ENCODE assay signal across 8 mouse cellular contexts in the genomic region with DNA sequence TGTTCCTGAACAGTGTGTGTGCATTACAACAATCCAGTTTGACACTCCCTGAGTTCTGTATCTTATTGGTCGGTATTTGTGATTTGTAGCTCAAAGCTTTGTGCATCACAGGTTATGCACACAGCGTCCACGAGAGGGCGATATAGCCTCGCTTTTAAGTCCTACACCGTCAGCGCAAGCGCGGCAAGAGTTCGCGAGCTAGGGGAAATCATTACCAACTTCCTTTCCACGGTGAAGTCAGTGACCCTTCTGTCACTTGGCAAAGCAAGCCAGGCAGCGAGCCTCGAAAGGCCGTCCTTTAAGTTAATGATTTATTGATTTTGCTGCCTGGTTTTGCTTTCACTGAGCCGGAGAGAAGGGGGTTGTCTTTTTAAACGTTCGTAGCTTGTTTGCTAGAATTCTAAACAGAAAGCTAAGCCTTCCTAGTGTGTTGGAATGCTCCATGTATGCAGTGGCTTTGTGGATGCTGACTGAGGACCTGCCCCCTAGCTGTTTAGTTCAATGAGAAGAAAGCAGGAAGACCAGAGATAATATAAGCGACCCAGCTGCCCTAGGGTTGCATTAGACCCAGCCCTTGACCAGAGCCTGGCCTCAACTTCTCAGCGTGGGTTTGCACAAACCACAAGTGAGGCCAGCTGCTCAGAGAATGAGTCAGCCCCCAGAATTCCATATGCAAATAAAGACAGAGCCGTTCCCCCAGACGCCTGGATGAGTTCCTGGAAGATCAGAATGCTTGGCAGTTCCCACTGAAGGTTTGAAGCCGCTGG.
DNase-seq lines count a peak whose midpoint lies in the region; ATAC-seq lines count a peak whose summit lies in the region.

No protein-coding gene starts in this region.

- H3K9me3 ChIP-seq in hindbrain, embryonic 12.5 days (replicated peaks) = no peaks in the 10 kb centered on the region

- H3K4me3 ChIP-seq in hindbrain, embryonic 12.5 days = peak overlapping the region; percentile 22

- 6% methylated on average over 23 of the region's 23 CpGs for WGBS in hindbrain, embryonic 12.5 days

- H3K9ac ChIP-seq in hindbrain, embryonic 12.5 days = peak overlapping the region; percentile 42; the same call in 1 of the 2 replicates

- no peaks in the 10 kb centered on the region for H3K36me3 ChIP-seq in hindbrain, embryonic 12.5 days

- no peaks in the 10 kb centered on the region for H3K27me3 ChIP-seq in hindbrain, embryonic 12.5 days

- DNase-seq in MN1 (ENCODE audit: low spot score) = peak; percentile 90
- peak; percentile 87 for DNase-seq in cerebellum, adult 9-10 months
- peak; percentile 75 to 89 for DNase-seq in frontal cortex, postnatal 10 days (ENCODE audit: low spot score in 2 of 2)
- DNase-seq in layer of hippocampus, postnatal 14 days (ENCODE audit: low spot score in 2 of 2) = peak; percentile 93 to 94
- peak; percentile 94 for DNase-seq in lung, postnatal 14 days
- peak; percentile 70 for DNase-seq in retina, adult 2 months (ENCODE audit: low read depth, low spot score)
- peak; percentile 82 to 83 for DNase-seq in thymus, postnatal 36 days

- H3K4me1 ChIP-seq in hindbrain, embryonic 12.5 days = peaks cover 6% of the 10 kb centered on the region; the same call in 1 of the 2 replicates

- peak overlapping the region; percentile 52 for H3K4me2 ChIP-seq in hindbrain, embryonic 12.5 days (replicated peaks)

- H3K27ac ChIP-seq in hindbrain, embryonic 12.5 days = peak overlapping the region; percentile 42; the same call in 1 of the 2 replicates

- ATAC-seq in hindbrain, embryonic 12.5 days (ENCODE audit: low FRiP score) = peak; percentile 72

Comparison
In these comparisons a context has a peak if more than half of its experiments do, and no peak if none do; other contexts are left out.
1. Peak in every context shown above with its lines: DNase-seq, ATAC-seq, H3K4me3 ChIP-seq and H3K27ac ChIP-seq.